Mouse (Mus musculus): Measurements from ENCODE around the gene Isg15.
"Not testable (repeated sequence)": the region's sequence is repeated elsewhere in the genome, so short reads cannot be mapped to it uniquely, and the experiment has no call there.

The Isg15 gene

GRCm38 (mm10) chr4:156192421-156193199 lies 8.0 kb downstream of the Isg15 start:
- no peak for DNase-seq (ENCODE audit: low read depth, low spot score)
- Histone ChIP-seq H3K36me3 (ENCODE audit: control insufficient read depth, insufficient read depth, low read length, poor library complexity, severe bottlenecking) (no peaks in the 10 kb centered on the region), H3K27me3 (ENCODE audit: control insufficient read depth, insufficient read depth, low read length, poor library complexity, severe bottlenecking) (no peaks in the 10 kb centered on the region; the same call in none of the 2 replicates)

GRCm38 (mm10) chr4:156188811-156189323 lies 11.8 kb downstream of the Isg15 start:
- no peak for DNase-seq (ENCODE audit: low read depth, low spot score)
- H3K36me3 ChIP-seq (ENCODE audit: control insufficient read depth, insufficient read depth, low read length, poor library complexity, severe bottlenecking), result no peaks in the 10 kb centered on the region
- no peaks in the 10 kb centered on the region; the same call in 1 of the 2 replicates for H3K27me3 ChIP-seq (ENCODE audit: control insufficient read depth, insufficient read depth, low read length, poor library complexity, severe bottlenecking)

GRCm38 (mm10) chr4:156188162-156188810 lies 12.3 kb downstream of the Isg15 start:
- Histone ChIP-seq H3K36me3 (ENCODE audit: control insufficient read depth, insufficient read depth, low read length, poor library complexity, severe bottlenecking) (no peaks in the 10 kb centered on the region), H3K27me3 (ENCODE audit: control insufficient read depth, insufficient read depth, low read length, poor library complexity, severe bottlenecking) (no peaks in the 10 kb centered on the region; the same call in 1 of the 2 replicates)
- no peak for DNase-seq (ENCODE audit: low read depth, low spot score)

- no peaks in the 10 kb centered on the region for H3K36me3 ChIP-seq (ENCODE audit: control insufficient read depth, insufficient read depth, low read length, poor library complexity, severe bottlenecking)
- DNase-seq (ENCODE audit: low read depth, low spot score), result no peak
- no peaks in the 10 kb centered on the region; the same call in 1 of the 2 replicates for H3K27me3 ChIP-seq (ENCODE audit: control insufficient read depth, insufficient read depth, low read length, poor library complexity, severe bottlenecking)
These were observed 14.4 kb downstream of the Isg15 start for GRCm38 (mm10) chr4:156185950-156186850.

GRCm38 (mm10) chr4:156185456-156185949 lies 15.1 kb downstream of the Isg15 start:
- H3K36me3 ChIP-seq (ENCODE audit: control insufficient read depth, insufficient read depth, low read length, poor library complexity, severe bottlenecking), result no peaks in the 10 kb centered on the region
- DNase-seq (ENCODE audit: low read depth, low spot score), result no peak
- H3K27me3 ChIP-seq (ENCODE audit: control insufficient read depth, insufficient read depth, low read length, poor library complexity, severe bottlenecking), result no peaks in the 10 kb centered on the region; the same call in 1 of the 2 replicates

GRCm38 (mm10) chr4:156184291-156184954 lies 16.2 kb downstream of the Isg15 start:
- Histone ChIP-seq H3K36me3 (ENCODE audit: control insufficient read depth, insufficient read depth, low read length, poor library complexity, severe bottlenecking) (no peaks in the 10 kb centered on the region), H3K27me3 (ENCODE audit: control insufficient read depth, insufficient read depth, low read length, poor library complexity, severe bottlenecking) (no peaks in the 10 kb centered on the region; the same call in 1 of the 2 replicates)
- no peak for DNase-seq (ENCODE audit: low read depth, low spot score)

- DNase-seq (ENCODE audit: low read depth, low spot score), result no peak
- Histone ChIP-seq H3K27me3 (ENCODE audit: control insufficient read depth, insufficient read depth, low read length, poor library complexity, severe bottlenecking) (no peaks in the 10 kb centered on the region; the same call in 1 of the 2 replicates), H3K36me3 (ENCODE audit: control insufficient read depth, insufficient read depth, low read length, poor library complexity, severe bottlenecking) (no peaks in the 10 kb centered on the region)
These were observed 16.9 kb downstream of the Isg15 start for GRCm38 (mm10) chr4:156183747-156184146.

- DNase-seq (ENCODE audit: low read depth, low spot score), result no peak
- H3K27me3 ChIP-seq (ENCODE audit: control insufficient read depth, insufficient read depth, low read length, poor library complexity, severe bottlenecking), result no peaks in the 10 kb centered on the region
These were observed 23.0 kb downstream of the Isg15 start for GRCm38 (mm10) chr4:156177630-156178029.

GRCm38 (mm10) chr4:156171828-156172227 lies 28.8 kb downstream of the Isg15 start:
- H3K36me3 ChIP-seq (ENCODE audit: control insufficient read depth, insufficient read depth, low read length, poor library complexity, severe bottlenecking), result no peaks in the 10 kb centered on the region
- DNase-seq (ENCODE audit: low read depth, low spot score), result no peak
- no peaks in the 10 kb centered on the region for H3K27me3 ChIP-seq (ENCODE audit: control insufficient read depth, insufficient read depth, low read length, poor library complexity, severe bottlenecking)

More at GRCm38 (mm10) chr4:156177630-156178029, 23.0 kb downstream of the Isg15 start:
- H3K36me3 ChIP-seq (ENCODE audit: control insufficient read depth, insufficient read depth, low read length, poor library complexity, severe bottlenecking), result no peaks in the 10 kb centered on the region

GRCm38 (mm10) chr4:156169129-156169528 lies 31.5 kb downstream of the Isg15 start:
- Histone ChIP-seq H3K36me3 (ENCODE audit: control insufficient read depth, insufficient read depth, low read length, poor library complexity, severe bottlenecking) (no peaks in the 10 kb centered on the region), H3K27me3 (ENCODE audit: control insufficient read depth, insufficient read depth, low read length, poor library complexity, severe bottlenecking) (no peaks in the 10 kb centered on the region)
- DNase-seq (ENCODE audit: low read depth, low spot score), result no peak

- Histone ChIP-seq H3K36me3 (ENCODE audit: control insufficient read depth, insufficient read depth, low read length, poor library complexity, severe bottlenecking) (no peaks in the 10 kb centered on the region), H3K27me3 (ENCODE audit: control insufficient read depth, insufficient read depth, low read length, poor library complexity, severe bottlenecking) (no peaks in the 10 kb centered on the region)
- DNase-seq (ENCODE audit: low read depth, low spot score), result no peak
These were observed 32.0 kb downstream of the Isg15 start for GRCm38 (mm10) chr4:156168611-156169010.

- H3K36me3 ChIP-seq (ENCODE audit: control insufficient read depth, insufficient read depth, low read length, poor library complexity, severe bottlenecking), result no peaks in the 10 kb centered on the region
- H3K27me3 ChIP-seq (ENCODE audit: control insufficient read depth, insufficient read depth, low read length, poor library complexity, severe bottlenecking), result no peaks in the 10 kb centered on the region
- peak; percentile 29 for DNase-seq (ENCODE audit: low read depth, low spot score)
These were observed 34.1 kb downstream of the Isg15 start for GRCm38 (mm10) chr4:156166477-156166876.

GRCm38 (mm10) chr4:156154771-156155170 lies 45.8 kb downstream of the Isg15 start:
- Histone ChIP-seq H3K36me3 (ENCODE audit: control insufficient read depth, insufficient read depth, low read length, poor library complexity, severe bottlenecking) (no peaks in the 10 kb centered on the region), H3K27me3 (ENCODE audit: control insufficient read depth, insufficient read depth, low read length, poor library complexity, severe bottlenecking) (no peaks in the 10 kb centered on the region)
- DNase-seq (ENCODE audit: low read depth, low spot score), result no peak

- not testable (repeated sequence) for H3K27me3 ChIP-seq (ENCODE audit: control insufficient read depth, insufficient read depth, low read length, poor library complexity, severe bottlenecking); DNase-seq (ENCODE audit: low read depth, low spot score); H3K36me3 ChIP-seq (ENCODE audit: control insufficient read depth, insufficient read depth, low read length, poor library complexity, severe bottlenecking)
These were observed 49.7 kb downstream of the Isg15 start for GRCm38 (mm10) chr4:156150887-156151286.
